Comparison of ENCODE assay signal across 8 mouse cellular contexts in the genomic region with DNA sequence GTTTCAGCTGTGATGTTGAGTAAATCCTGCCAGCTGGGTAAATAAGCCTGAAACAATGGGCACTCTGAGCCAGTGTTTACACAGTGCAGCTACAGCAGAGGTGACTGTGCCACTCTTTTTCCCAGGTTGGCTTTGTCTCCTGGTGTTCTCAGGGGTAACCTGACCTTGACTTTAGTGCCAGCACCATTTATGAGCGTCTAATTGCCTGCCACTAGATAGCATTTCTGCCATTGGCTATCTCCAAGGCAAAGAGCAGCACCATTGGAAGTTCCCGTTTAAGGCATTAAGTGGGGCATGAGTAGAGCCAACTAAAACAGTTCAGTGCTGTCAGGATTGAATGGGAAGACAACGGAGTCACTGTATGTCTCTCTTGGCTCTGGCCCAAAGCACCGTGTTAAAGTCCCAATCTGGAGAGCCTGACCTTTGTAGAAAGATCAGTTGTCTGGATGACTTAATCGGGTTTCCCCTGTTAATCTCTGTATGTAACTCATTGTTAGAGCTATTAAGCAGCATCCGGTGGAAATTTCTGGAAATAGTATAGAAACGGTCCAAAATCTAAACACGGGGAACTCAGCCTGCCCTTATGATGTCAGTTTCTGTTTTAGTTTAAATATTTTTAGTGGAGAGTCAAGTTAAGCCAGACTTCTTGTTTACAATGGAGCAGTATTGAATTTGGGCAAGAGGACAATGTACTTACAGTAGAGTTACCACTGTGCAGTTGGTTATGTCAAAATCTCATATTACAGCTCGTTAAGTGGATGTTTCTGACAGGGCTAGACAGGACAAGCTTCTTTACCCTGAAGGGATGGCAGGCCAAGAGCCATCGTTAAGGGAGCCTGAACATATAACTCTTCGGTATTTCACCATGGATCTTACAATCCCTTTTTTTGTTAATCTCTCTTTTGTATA. TPM values are rescaled to one million over a fixed set of nuclear protein-coding genes. Genes with fewer than 3 reads are reported as not detected.
DNase-seq lines count a peak whose midpoint lies in the region; ATAC-seq and TF ChIP-seq lines count a peak whose summit lies in the region.

No protein-coding gene starts in this region.

- ATAC-seq in liver, embryonic 12.5 days: no peak

- intact Hi-C loops in heart, adult 2 months (cut with DNase I): loop anchor here (2.0 to 5.0 kb wide), 2 partner anchors 330 to 352 kb away; no protein-coding TSS in a partner anchor

- H3K36me3 ChIP-seq in liver, adult 2 months (ENCODE audit: control insufficient read depth, insufficient read depth, low read length): no peaks in the 10 kb centered on the region
- H3K36me3 ChIP-seq in liver, embryonic 12.5 days: no peaks in the 10 kb centered on the region
- H3K36me3 ChIP-seq in heart, adult 2 months (ENCODE audit: control insufficient read depth, insufficient read depth, low read length): no peaks in the 10 kb centered on the region

- H3K4me2 ChIP-seq in liver, embryonic 12.5 days: no peak overlapping the region

- TF ChIP-seq EP300 in heart, adult 2 months (IDR thresholded peaks at IDR 0.05; ENCODE audit: insufficient read depth, low read depth, low read length): no peak

- H3K79me2 ChIP-seq in liver, adult 2 months (ENCODE audit: control insufficient read depth, insufficient read depth, low read length): no peaks in the 10 kb centered on the region
- no peaks in the 10 kb centered on the region for H3K79me2 ChIP-seq in heart, adult 2 months (replicated peaks; ENCODE audit: control insufficient read depth, insufficient read depth, low read length)

- H3K27me3 ChIP-seq in liver, adult 2 months (ENCODE audit: control insufficient read depth, insufficient read depth, low read length): no peaks in the 10 kb centered on the region
- no peaks in the 10 kb centered on the region for H3K27me3 ChIP-seq in liver, embryonic 12.5 days (replicated peaks)
- no peaks in the 10 kb centered on the region for H3K27me3 ChIP-seq in heart, adult 2 months (ENCODE audit: control insufficient read depth, insufficient read depth, low read length)

- 24% methylated on average over 11 of the region's 11 CpGs for WGBS in liver, adult 2 months
- WGBS in liver, embryonic 12.5 days (ENCODE audit: insufficient replicate concordance): 54% methylated on average over 11 of the region's 11 CpGs
- 10% methylated on average over 11 of the region's 11 CpGs for WGBS in heart, adult 2 months
- 10% methylated on average over 11 of the region's 11 CpGs for WGBS in large intestine, adult 2 months

- no peak for TF ChIP-seq POLR2A in liver, adult 2 months (IDR thresholded peaks at IDR 0.05; ENCODE audit: extremely low read depth, insufficient read depth, low read length)
- TF ChIP-seq POLR2A in heart, adult 2 months (IDR thresholded peaks at IDR 0.05; ENCODE audit: insufficient read depth, low read depth, low read length): no peak

- no peak overlapping the region for H3K9ac ChIP-seq in liver, adult 2 months (ENCODE audit: low read depth, low read length)
- H3K9ac ChIP-seq in liver, embryonic 12.5 days: no peak overlapping the region
- no peak overlapping the region for H3K9ac ChIP-seq in heart, adult 2 months (ENCODE audit: low read depth, low read length)

- H3K4me3 ChIP-seq in liver, adult 2 months (ENCODE audit: insufficient read depth, low read depth, low read length): no peak overlapping the region
- H3K4me3 ChIP-seq in liver, embryonic 12.5 days: no peak overlapping the region
- H3K4me3 ChIP-seq in heart, adult 2 months: no peak overlapping the region

- peaks cover 3% of the 10 kb centered on the region for H3K4me1 ChIP-seq in liver, adult 2 months (ENCODE audit: control insufficient read depth, insufficient read depth, low read length)
- H3K4me1 ChIP-seq in liver, embryonic 12.5 days: no peaks in the 10 kb centered on the region
- peaks cover 5% of the 10 kb centered on the region for H3K4me1 ChIP-seq in heart, adult 2 months (ENCODE audit: control insufficient read depth, insufficient read depth, low read length)

- no peak for TF ChIP-seq CTCF in liver, adult 2 months (IDR thresholded peaks at IDR 0.05; ENCODE audit: low read depth, low read length)
- TF ChIP-seq CTCF in heart, adult 2 months (IDR thresholded peaks at IDR 0.05): no peak

- H3K27ac ChIP-seq in liver, adult 2 months (replicated peaks; ENCODE audit: insufficient read depth, low read depth, low read length): no peak overlapping the region
- no peak overlapping the region for H3K27ac ChIP-seq in liver, embryonic 12.5 days
- H3K27ac ChIP-seq in heart, adult 2 months: no peak overlapping the region

- peak; percentile 59 for DNase-seq in liver, adult 2 months (ENCODE audit: extremely low read depth, low read depth, low spot score)
- DNase-seq in heart, adult 2 months: peak; percentile 17
- DNase-seq in large intestine, adult 2 months (ENCODE audit: low read depth, low spot score): peak; percentile 55
- DNase-seq in retina, postnatal 1 day: peak; percentile 83
- DNase-seq in layer of hippocampus, postnatal 25 days (ENCODE audit: extremely low spot score in 1 of 2, low spot score in 1 of 2): no peak
- no peak for DNase-seq in spleen, adult 12 weeks (ENCODE audit: low spot score)
- DNase-seq in cerebellum, adult 18-20 months: no peak

- H3K9me3 ChIP-seq in liver, embryonic 12.5 days (replicated peaks): no peaks in the 10 kb centered on the region

RNA-seq across cellular contexts. Expression of gene Stat4, which starts 10.1 kb away (rescaled TPM):
- 0.46 and 0.67 TPM in 2 replicates for total RNA-seq in liver, adult 2 months (2014; rRNA removed)
- polyA plus RNA-seq in liver, adult 2 months (2012; rRNA removed): 0.02 and 0.24 TPM in 2 replicates
- polyA plus RNA-seq in liver, embryonic 12.5 days (2016; fragmentation: Nextera tagmentation; extraction: Ambion mirVana): 2.1 and 2.5 TPM in 2 replicates
- under 1 TPM; 0.45 to 0.68 TPM for total RNA-seq in heart, adult 2 months (2021)
- polyA plus RNA-seq in heart, adult 2 months (2012; rRNA removed): 0.23 and 0.51 TPM in 2 replicates
- 1.4 and 1.5 TPM in 2 replicates for polyA plus RNA-seq in large intestine, adult 2 months (2012; rRNA removed)
- total RNA-seq in layer of hippocampus, postnatal 25 days (2021): under 1 TPM; 0.31 to 0.71 TPM

Comparison
In these comparisons a context has a peak if more than half of its experiments do, and no peak if none do; other contexts are left out.
1. DNase-seq: peak in liver, adult 2 months (single experiment), heart, adult 2 months (2 of 2), large intestine, adult 2 months (single experiment) and retina, postnatal 1 day (single experiment); none in layer of hippocampus, postnatal 25 days (0 of 2), spleen, adult 12 weeks (single experiment) and cerebellum, adult 18-20 months (0 of 2).